Mouse (Mus musculus): ENCODE results near the gene Fam102b.

Gene Fam102b

DNA sequence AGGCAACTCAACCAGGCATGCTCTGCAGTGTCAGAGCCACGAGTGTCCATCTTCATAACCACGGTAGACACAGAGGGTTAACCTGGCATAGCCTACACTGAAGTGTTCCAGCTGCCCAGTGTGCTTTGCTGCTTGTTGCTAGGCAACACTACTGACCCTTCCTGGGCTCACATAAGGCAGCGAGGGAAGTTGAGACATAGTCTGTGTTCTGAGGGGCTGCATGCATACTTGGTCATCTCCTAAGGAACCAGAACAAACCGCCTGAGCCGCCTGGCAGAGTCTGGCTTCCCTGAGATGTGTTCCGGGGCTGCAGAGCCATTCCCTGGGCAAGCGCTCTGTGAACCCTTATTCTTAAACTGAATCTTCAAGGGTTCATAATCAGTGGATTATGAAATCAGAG lies 66.2 kb downstream of the Fam102b start:
- in situ Hi-C loops (cut with MboI, MseI), result no loop called here

- in situ Hi-C loops (cut with MboI, MseI), result no loop called here
Observed at GRCm38 (mm10) chr3:108959680-108960295, 67.6 kb downstream of the Fam102b start.

DNA sequence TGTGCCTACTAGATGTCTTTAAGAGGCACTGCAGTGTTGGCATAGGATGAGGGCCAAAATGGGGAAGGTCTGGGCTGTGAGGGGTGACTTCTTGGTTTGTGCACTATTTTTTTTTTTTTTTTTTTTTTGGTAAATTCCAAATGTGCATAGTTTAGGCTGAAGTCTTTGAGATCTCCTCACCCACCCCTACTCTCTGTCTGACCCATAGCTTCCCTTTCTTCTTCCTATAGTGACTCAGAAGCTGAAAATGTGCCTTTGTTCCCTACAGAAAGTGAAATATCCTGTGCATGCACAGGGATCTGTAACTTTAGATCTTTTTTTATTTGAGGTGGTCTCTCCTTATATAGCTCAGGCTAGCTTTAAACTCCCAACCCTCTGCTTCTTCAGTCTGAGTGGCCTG lies 69.4 kb downstream of the Fam102b start:
- in situ Hi-C loops (cut with MboI, MseI), result no loop called here

DNA sequence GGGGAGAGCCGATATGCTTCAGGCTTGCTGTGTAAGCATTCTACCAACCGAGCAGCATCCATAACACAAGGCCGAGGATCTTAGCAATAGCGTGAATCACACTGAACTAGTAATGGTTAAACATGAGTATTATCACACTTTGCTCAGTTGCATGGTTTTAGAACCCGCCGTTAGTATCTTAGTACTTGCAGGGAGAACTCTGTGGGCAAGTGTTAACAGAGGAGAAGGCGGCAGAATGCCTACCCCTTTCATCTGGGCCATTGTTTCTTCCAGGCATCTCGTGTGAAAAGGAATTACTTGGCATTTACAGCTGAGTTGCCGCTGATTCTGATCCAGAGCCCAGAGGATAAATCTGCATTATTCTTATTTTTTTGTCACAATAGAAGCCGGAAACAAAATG lies 86.4 kb downstream of the Fam102b start:
- in situ Hi-C loops (cut with MboI, MseI), result no loop called here

DNA sequence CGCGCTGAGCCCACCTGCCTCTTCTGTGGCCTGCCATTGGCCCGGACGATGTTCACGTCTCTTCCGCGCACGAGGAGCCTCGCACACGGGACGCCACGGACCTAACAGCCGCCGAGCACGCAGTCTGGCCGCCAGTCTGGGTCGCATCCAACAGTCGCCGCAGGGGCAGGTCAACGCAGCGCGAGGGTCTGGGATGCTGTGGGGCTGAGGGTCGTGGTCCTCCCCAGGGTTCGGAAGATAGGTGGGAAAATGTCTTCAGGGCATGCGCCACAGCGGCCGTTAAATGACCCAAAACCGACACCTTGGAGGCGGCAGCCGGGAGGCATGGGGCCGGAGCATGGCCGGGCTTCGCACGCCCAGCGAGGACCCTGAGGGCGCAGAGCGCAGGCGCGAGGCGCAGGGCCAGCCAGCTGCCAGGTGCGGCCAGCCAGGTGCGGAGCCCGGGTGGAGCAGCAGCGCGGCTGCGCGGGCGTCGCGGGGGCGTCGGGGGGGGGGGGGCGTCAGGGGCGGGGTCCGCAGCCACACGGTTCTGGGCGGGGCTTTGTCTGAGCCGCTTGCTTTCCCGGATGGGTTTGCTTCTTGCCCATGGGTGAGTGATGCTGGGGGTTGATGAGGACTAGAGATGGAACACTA lies 87.3 kb downstream of the Fam102b start, which contains the start of gene Gm9857:
Gene Gm9857, minus strand, starts transcription at position 445 of the 633 bp plus-strand sequence.
- in situ Hi-C loops (cut with MboI, MseI), result no loop called here

DNA sequence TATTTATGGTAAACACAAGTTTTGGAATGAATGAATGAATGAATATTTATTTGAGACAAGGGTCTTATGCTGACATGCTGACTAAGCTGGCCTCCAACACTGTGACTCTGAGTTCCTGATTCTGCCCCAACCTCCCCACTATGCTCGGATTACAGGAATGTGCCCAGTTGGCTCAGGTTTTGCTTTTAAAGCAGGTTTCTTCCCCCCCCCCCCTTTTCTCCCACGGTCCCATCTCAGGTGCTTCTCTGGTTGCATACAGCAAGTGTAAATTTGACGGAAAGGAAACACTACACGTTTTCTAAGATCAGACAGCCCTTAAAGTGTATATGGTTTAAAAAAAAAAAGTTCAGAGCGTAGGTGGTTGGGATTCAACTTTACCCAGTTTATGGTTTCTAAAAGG lies 87.8 kb downstream of the Fam102b start, which contains the start of gene Henmt1:
Gene Henmt1, plus strand, starts transcription at position 301 of the 400 bp plus-strand sequence.
- in situ Hi-C loops (cut with MboI, MseI), result no loop called here

GRCm38 (mm10) chr3:108938691-108939090 lies 88.7 kb downstream of the Fam102b start:
- in situ Hi-C loops (cut with MboI, MseI), result no loop called here

DNA sequence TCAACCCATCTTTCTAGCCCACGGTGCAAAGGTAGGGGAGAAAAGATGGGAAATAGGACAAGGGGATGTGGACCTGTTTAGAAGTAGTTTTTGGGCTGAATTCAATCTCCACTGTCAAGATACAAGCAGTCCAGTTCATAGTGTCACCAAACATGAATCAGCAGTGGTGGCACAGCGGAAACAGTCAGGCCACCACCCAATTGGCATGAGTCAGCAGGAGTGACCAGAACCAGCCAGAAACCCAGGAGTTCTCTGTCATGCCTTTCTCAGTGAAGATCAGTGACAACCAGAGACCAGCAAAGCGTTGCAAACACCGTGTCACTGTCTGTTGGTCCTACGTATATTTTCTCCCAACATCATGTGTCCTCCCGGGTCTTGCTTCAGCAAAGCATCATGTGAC lies 93.8 kb downstream of the Fam102b start:
- in situ Hi-C loops (cut with MboI, MseI), result no loop called here

- in situ Hi-C loops (cut with MboI, MseI), result no loop called here
Observed at GRCm38 (mm10) chr3:108926308-108926707, 101.1 kb downstream of the Fam102b start.

DNA sequence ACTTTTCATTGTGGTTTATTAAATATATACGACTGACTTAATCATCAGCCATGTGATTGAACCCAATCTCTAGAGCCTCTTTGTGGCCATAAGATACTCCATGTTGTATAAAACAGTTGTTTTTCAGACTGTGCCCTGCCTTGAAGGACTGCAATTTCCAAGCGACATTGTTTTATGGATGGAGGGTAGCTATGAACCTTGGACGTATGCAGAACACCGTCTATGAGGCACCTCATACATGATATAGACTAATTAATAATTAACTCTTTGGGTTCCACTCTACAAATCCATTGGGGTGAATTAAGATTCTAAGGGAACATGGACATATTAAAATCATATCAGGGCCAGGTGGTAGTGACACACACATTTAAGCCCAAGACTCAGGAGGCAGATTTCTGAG lies 101.7 kb downstream of the Fam102b start:
- in situ Hi-C loops (cut with MboI, MseI), result no loop called here

DNA sequence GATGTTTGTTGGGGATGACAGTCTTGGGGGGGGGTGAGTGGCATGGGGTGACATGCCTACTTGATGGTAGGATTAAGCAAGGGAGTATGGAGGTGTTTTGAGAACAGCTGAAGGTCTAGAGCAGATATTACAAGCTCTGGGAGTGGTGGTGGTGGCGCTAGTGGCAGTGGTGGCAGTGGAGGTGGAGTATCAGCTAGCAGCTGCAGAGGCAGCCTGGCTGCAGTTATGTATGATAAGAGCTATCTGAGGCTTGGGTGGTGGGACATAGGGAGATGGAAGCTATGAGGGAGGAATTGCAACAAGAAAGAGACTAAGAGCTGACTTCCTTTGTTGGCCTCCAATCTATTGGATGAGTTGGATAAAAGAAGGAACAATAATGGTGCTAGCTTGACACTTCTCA lies 105.6 kb downstream of the Fam102b start:
- in situ Hi-C loops (cut with MboI, MseI), result no loop called here
